Mouse (Mus musculus): Measurements from ENCODE around the gene Xrcc6. TPM values are rescaled to one million over a fixed set of nuclear protein-coding genes. Genes with fewer than 3 reads are reported as not detected.

Xrcc6 gene
- polyA plus RNA-seq, 1 experiment from 2014 or later: 91.6 TPM

GRCm38 (mm10) chr15:81952310-81952709 is 35.3 kb upstream of the Xrcc6 start:
- ATAC-seq (ENCODE audit: insufficient number of reproducible peaks, insufficient read depth, low FRiP score, low TSS enrichment, low read depth): no peak
- H3K4me2 ChIP-seq: no peak overlapping the region
- no peaks in the 10 kb centered on the region for H3K4me1 ChIP-seq (replicated peaks)
- H3K9me3 ChIP-seq: no peaks in the 10 kb centered on the region
- no peak overlapping the region for H3K4me3 ChIP-seq (replicated peaks)
- peaks cover 12% of the 10 kb centered on the region for H3K36me3 ChIP-seq
- H3K27me3 ChIP-seq: no peaks in the 10 kb centered on the region
- 76% methylated on average over 4 of the region's 4 CpGs for WGBS
- H3K9ac ChIP-seq (replicated peaks): no peak overlapping the region
- no peak overlapping the region for H3K27ac ChIP-seq

- H3K36me3 ChIP-seq: peaks cover 11% of the 10 kb centered on the region
- no peaks in the 10 kb centered on the region for H3K9me3 ChIP-seq
- H3K4me1 ChIP-seq (replicated peaks): no peaks in the 10 kb centered on the region
- WGBS: 93% methylated on average over 9 of the region's 9 CpGs
- no peak overlapping the region for H3K9ac ChIP-seq (replicated peaks)
- no peak for ATAC-seq (ENCODE audit: insufficient number of reproducible peaks, insufficient read depth, low FRiP score, low TSS enrichment, low read depth)
- H3K4me2 ChIP-seq: no peak overlapping the region
- no peak overlapping the region for H3K27ac ChIP-seq
- H3K27me3 ChIP-seq: no peaks in the 10 kb centered on the region
- H3K4me3 ChIP-seq (replicated peaks): no peak overlapping the region
Observed at GRCm38 (mm10) chr15:81954151-81954583, 33.5 kb upstream of the Xrcc6 start.

- WGBS: 91% methylated on average over 6 of the region's 6 CpGs
- Histone ChIP-seq H3K9me3 (no peaks in the 10 kb centered on the region), H3K4me3 (replicated peaks) (no peak overlapping the region), H3K36me3 (peaks cover 11% of the 10 kb centered on the region), H3K4me2 (no peak overlapping the region), H3K4me1 (replicated peaks) (peaks cover 2% of the 10 kb centered on the region; the same call in 1 of the 2 replicates), H3K27me3 (no peaks in the 10 kb centered on the region), H3K27ac (no peak overlapping the region), H3K9ac (replicated peaks) (no peak overlapping the region)
- no peak for ATAC-seq (ENCODE audit: insufficient number of reproducible peaks, insufficient read depth, low FRiP score, low TSS enrichment, low read depth)
Observed at GRCm38 (mm10) chr15:81954716-81955115, 32.9 kb upstream of the Xrcc6 start.

GRCm38 (mm10) chr15:81955414-81955813 is 32.2 kb upstream of the Xrcc6 start:
- 91% methylated on average over 15 of the region's 15 CpGs for WGBS
- no peak overlapping the region for H3K4me3 ChIP-seq (replicated peaks)
- peaks cover 9% of the 10 kb centered on the region; the same call in 1 of the 2 replicates for H3K4me1 ChIP-seq (replicated peaks)
- H3K9me3 ChIP-seq: no peaks in the 10 kb centered on the region
- no peak overlapping the region for H3K4me2 ChIP-seq
- H3K9ac ChIP-seq (replicated peaks): no peak overlapping the region
- H3K36me3 ChIP-seq: peaks cover 11% of the 10 kb centered on the region
- H3K27ac ChIP-seq: no peak overlapping the region
- H3K27me3 ChIP-seq: no peaks in the 10 kb centered on the region
- ATAC-seq (ENCODE audit: insufficient number of reproducible peaks, insufficient read depth, low FRiP score, low TSS enrichment, low read depth): no peak

- Histone ChIP-seq H3K4me1 (replicated peaks) (peaks cover 10% of the 10 kb centered on the region; the same call in 1 of the 2 replicates), H3K9ac (replicated peaks) (no peak overlapping the region), H3K36me3 (peaks cover 11% of the 10 kb centered on the region), H3K4me3 (replicated peaks) (no peak overlapping the region), H3K9me3 (no peaks in the 10 kb centered on the region), H3K4me2 (no peak overlapping the region), H3K27ac (no peak overlapping the region), H3K27me3 (no peaks in the 10 kb centered on the region)
- ATAC-seq (ENCODE audit: insufficient number of reproducible peaks, insufficient read depth, low FRiP score, low TSS enrichment, low read depth): no peak
- 62% methylated on average over 8 of the region's 8 CpGs for WGBS
Observed at GRCm38 (mm10) chr15:81956457-81956856, 31.2 kb upstream of the Xrcc6 start.

GRCm38 (mm10) chr15:81957598-81957997 is 30.0 kb upstream of the Xrcc6 start:
- Histone ChIP-seq H3K27ac (no peak overlapping the region), H3K4me3 (replicated peaks) (no peak overlapping the region), H3K4me1 (replicated peaks) (peaks cover 10% of the 10 kb centered on the region; the same call in 1 of the 2 replicates), H3K9me3 (no peaks in the 10 kb centered on the region), H3K4me2 (no peak overlapping the region), H3K36me3 (peaks cover 11% of the 10 kb centered on the region), H3K27me3 (no peaks in the 10 kb centered on the region), H3K9ac (replicated peaks) (no peak overlapping the region)
- 84% methylated on average over 11 of the region's 11 CpGs for WGBS
- ATAC-seq (ENCODE audit: insufficient number of reproducible peaks, insufficient read depth, low FRiP score, low TSS enrichment, low read depth): no peak

GRCm38 (mm10) chr15:81958906-81959305 is 28.7 kb upstream of the Xrcc6 start:
- H3K4me2 ChIP-seq: no peak overlapping the region
- no peak for ATAC-seq (ENCODE audit: insufficient number of reproducible peaks, insufficient read depth, low FRiP score, low TSS enrichment, low read depth)
- H3K9ac ChIP-seq (replicated peaks): no peak overlapping the region
- H3K36me3 ChIP-seq: peaks cover 11% of the 10 kb centered on the region
- no peaks in the 10 kb centered on the region for H3K27me3 ChIP-seq
- H3K4me1 ChIP-seq (replicated peaks): peaks cover 10% of the 10 kb centered on the region; the same call in 1 of the 2 replicates
- WGBS: 85% methylated on average over 3 of the region's 3 CpGs
- H3K27ac ChIP-seq: no peak overlapping the region
- no peak overlapping the region for H3K4me3 ChIP-seq (replicated peaks)
- H3K9me3 ChIP-seq: no peaks in the 10 kb centered on the region

GRCm38 (mm10) chr15:81960171-81961077 is 27.2 kb upstream of the Xrcc6 start, which contains the start of gene Pmm1:
Pmm1 (minus strand) TSS chr15:81960930.
- WGBS: under 1% methylated on average over 75 of the region's 77 CpGs
- Histone ChIP-seq H3K9me3 (no peaks in the 10 kb centered on the region), H3K4me3 (replicated peaks) (peak within 1 kb of the TSS; percentile 68), H3K27me3 (no peaks in the 10 kb centered on the region), H3K4me1 (replicated peaks) (peaks cover 10% of the 10 kb centered on the region; the same call in 1 of the 2 replicates), H3K27ac (peak within 1 kb of the TSS; percentile 82), H3K4me2 (peak within 1 kb of the TSS; percentile 100), H3K36me3 (no peaks in the 10 kb centered on the region), H3K9ac (replicated peaks) (peak within 1 kb of the TSS; percentile 68)
- ATAC-seq (ENCODE audit: insufficient number of reproducible peaks, insufficient read depth, low FRiP score, low TSS enrichment, low read depth): peak; percentile 93

- WGBS: 5% methylated on average over 7 of the region's 8 CpGs
- Histone ChIP-seq H3K4me1 (replicated peaks) (peaks cover 10% of the 10 kb centered on the region; the same call in 1 of the 2 replicates), H3K4me2 (peak overlapping the region; percentile 100), H3K27me3 (no peaks in the 10 kb centered on the region), H3K9ac (replicated peaks) (no peak overlapping the region; the same call in 1 of the 2 replicates), H3K27ac (no peak overlapping the region), H3K4me3 (replicated peaks) (peak overlapping the region; percentile 68), H3K9me3 (no peaks in the 10 kb centered on the region), H3K36me3 (no peaks in the 10 kb centered on the region)
- ATAC-seq (ENCODE audit: insufficient number of reproducible peaks, insufficient read depth, low FRiP score, low TSS enrichment, low read depth): no peak
Observed at GRCm38 (mm10) chr15:81961078-81961451, 26.6 kb upstream of the Xrcc6 start.

- Histone ChIP-seq H3K4me2 (no peak overlapping the region), H3K27ac (no peak overlapping the region), H3K9me3 (no peaks in the 10 kb centered on the region), H3K27me3 (no peaks in the 10 kb centered on the region), H3K36me3 (no peaks in the 10 kb centered on the region), H3K4me3 (replicated peaks) (no peak overlapping the region), H3K9ac (replicated peaks) (no peak overlapping the region), H3K4me1 (replicated peaks) (peaks cover 10% of the 10 kb centered on the region; the same call in 1 of the 2 replicates)
- no peak for ATAC-seq (ENCODE audit: insufficient number of reproducible peaks, insufficient read depth, low FRiP score, low TSS enrichment, low read depth)
- 29% methylated on average over 1 of the region's 1 CpGs for WGBS
Observed at GRCm38 (mm10) chr15:81964262-81964661, 23.4 kb upstream of the Xrcc6 start.

- H3K4me1 ChIP-seq (replicated peaks): 0 out of 2 replicates have a peak, but pooled peaks cover 8% of the 10 kb centered on the region
- H3K9ac ChIP-seq (replicated peaks): no peak overlapping the region
- H3K36me3 ChIP-seq: no peaks in the 10 kb centered on the region
- no peak for ATAC-seq (ENCODE audit: insufficient number of reproducible peaks, insufficient read depth, low FRiP score, low TSS enrichment, low read depth)
- no peaks in the 10 kb centered on the region for H3K27me3 ChIP-seq
- no peaks in the 10 kb centered on the region for H3K9me3 ChIP-seq
- WGBS: 64% methylated on average over 4 of the region's 4 CpGs
- H3K27ac ChIP-seq: no peak overlapping the region
- H3K4me3 ChIP-seq (replicated peaks): no peak overlapping the region
- no peak overlapping the region for H3K4me2 ChIP-seq
Observed at GRCm38 (mm10) chr15:81964980-81965545, 22.6 kb upstream of the Xrcc6 start.
